Mouse (Mus musculus) urinary bladder, postnatal 25 days (tissue): Measurements from ENCODE around the gene Gm10147.
"Not testable (repeated sequence)": the region's sequence is repeated elsewhere in the genome, so short reads cannot be mapped to it uniquely, and the experiment has no call there.

Experiments used
- DNase-seq: peaks from one replicate; pipeline ENCODE4 v3.0.0; 2022; ENCODE audit warnings: low spot score

Gm10147 gene

DNA sequence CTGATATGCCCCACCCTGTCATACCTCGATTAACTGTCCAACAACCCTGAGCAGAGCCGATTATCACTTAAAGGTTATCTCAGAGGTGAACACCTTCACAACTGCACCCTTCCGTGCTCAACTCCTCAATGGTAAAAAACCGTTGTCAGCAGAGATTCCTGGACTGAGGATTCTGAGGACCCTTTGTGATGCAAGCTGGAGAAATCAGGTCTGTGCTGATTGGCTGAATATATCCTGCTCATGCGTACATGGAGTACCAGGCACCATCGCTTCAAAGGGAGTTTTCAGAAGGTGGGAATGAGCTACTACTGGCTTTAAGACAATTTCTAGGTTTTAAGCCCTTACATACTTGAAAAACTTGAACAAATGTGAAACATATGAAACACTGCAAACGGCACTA is at the start of gene Gm10147:
TSS of gene Gm10147 (minus strand) at position 101 of the 400 bp plus-strand sequence.
- not testable (repeated sequence) for DNase-seq
